Mouse (Mus musculus) bone marrow macrophage, adult 2 months (primary cell): Measurements from ENCODE around the gene Rims1.

ENCODE experiments used
- CTCF ChIP-seq: IDR thresholded peaks from 2 replicates; pipeline ENCODE4 v1.5.1; 2012; ENCODE audit warnings: low read depth, mild to moderate bottlenecking, low read length, moderate library complexity
- POLR2A ChIP-seq: IDR thresholded peaks from 2 replicates; pipeline ENCODE4 v1.6.1; 2012; ENCODE audit warnings: mild to moderate bottlenecking, low read depth, low read length, borderline replicate concordance

GRCm38 (mm10) chr1:22596197-22596596, 209.6 kb downstream of the Rims1 start:
- TF ChIP-seq CTCF (no peak), POLR2A (no peak)
